Mouse (Mus musculus): ENCODE measurements around the gene Cc2d1a. TPM values are rescaled to one million over a fixed set of nuclear protein-coding genes. Genes with fewer than 3 reads are reported as not detected.

Cc2d1a gene
- total RNA-seq, 2 experiments from 2014 or later = 18.6 to 27.0 TPM

- DNase-seq = peak; percentile 99
Observed at GRCm38 (mm10) chr8:84104697-84105609, 42.8 kb downstream of the Cc2d1a start, which contains the start of gene Dcaf15. Gene Dcaf15, minus strand, starts transcription at chr8:84104768.

GRCm38 (mm10) chr8:84104221-84104620 is 43.5 kb downstream of the Cc2d1a start:
- peak; percentile 67 for DNase-seq

- DNase-seq = no peak
Observed at GRCm38 (mm10) chr8:84103601-84104000, 44.1 kb downstream of the Cc2d1a start.

- no peak for DNase-seq
Observed at GRCm38 (mm10) chr8:84101476-84102270, 46.1 kb downstream of the Cc2d1a start.

- DNase-seq = no peak
Observed at GRCm38 (mm10) chr8:84098376-84098775, 49.4 kb downstream of the Cc2d1a start.

DNA sequence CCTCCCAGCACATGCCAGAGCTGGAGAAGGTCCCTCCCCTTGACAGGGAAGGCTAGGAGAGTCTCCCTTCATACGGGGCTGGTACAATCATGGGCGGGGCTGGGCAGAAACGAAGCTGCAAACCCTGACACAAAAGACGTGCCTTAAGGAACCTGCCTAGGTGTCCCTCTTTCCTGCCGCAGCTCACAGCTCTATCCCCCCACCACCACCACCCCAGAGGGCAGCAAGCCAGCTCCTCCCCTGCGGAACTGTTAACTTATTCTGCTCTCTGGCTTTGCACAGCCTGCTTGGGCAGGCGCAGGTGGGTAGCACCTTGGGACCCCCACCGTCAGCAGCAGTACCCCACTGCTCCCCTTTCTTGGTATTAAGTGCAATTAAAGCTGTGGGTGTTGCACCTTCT is 51.7 kb downstream of the Cc2d1a start:
- no peak for DNase-seq

GRCm38 (mm10) chr8:84090585-84090984 is 57.2 kb downstream of the Cc2d1a start:
- peak; percentile 59 for DNase-seq

DNA sequence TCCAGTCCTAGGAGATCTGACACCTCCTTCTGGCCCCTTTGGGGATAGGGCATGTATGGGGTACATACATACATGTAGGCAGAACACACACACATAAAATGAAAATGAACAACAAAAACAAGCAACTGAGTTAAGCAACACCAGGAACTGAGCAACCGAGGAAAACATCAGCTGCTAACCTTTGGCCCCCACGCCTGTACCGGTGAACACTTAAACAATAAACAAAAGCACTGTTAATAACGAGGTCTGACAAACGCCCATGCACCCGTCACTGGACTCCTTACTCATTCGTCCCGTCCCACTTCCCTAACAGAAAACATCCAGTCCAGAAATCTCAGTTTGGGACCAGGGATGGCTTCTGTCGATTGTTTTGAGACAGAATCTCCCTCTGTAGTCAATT is 58.5 kb downstream of the Cc2d1a start:
- DNase-seq = no peak

- DNase-seq = no peak
Observed at GRCm38 (mm10) chr8:84087821-84088220, 59.9 kb downstream of the Cc2d1a start.

GRCm38 (mm10) chr8:84087156-84087555 is 60.6 kb downstream of the Cc2d1a start:
- no peak for DNase-seq

DNA sequence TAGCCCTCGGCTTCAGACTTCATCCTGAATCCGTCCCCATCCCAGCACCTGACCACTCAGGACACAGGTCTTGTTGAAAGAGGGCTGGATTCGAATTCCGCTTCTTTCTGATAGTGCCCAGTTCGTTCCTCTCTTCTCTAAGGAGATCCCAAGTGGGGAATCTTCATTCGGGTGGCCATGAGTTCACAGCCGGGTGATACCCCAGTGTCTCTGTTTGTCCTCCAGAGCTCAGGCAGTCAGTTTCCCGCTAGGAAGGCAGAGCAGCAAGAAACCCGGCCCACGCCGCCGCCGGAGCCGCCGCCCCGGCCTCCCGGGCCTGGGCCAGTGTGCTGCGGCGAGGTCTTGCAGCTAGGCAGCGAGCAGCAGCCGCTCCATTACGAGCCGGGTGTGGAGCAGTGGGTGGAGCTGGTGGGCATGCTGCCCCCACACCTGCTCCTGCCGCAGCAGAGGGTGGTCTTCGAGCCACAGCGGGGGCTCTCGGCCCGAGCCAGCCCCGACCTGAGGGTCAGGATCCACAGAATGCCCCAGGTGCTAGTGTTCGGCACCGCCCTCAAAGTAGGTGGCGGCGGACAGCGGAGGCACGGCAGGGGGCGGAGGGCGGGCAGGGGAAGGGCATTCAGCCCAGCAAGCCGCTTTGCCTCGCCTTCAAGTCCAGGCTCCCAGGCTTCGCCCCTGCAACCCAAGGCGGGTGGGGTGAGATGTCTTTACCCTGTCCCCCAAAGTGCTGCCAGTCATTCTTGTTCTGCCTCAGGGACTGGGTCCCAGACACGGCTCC is 63.2 kb downstream of the Cc2d1a start:
- no peak for DNase-seq

GRCm38 (mm10) chr8:84083829-84084241 is 63.9 kb downstream of the Cc2d1a start:
- DNase-seq = peak; percentile 74

Small RNA genes within 50 kb of the gene (microRNA-seq; reads per million reads assigned to microRNA genes)
- gene Gm25110 (not detected), gene Mir181c (1,860 reads per million, percentile 82 among the genes with 10 or more reads in this experiment), gene Mir181d (1,926 reads per million, percentile 83 among the genes with 10 or more reads in this experiment), gene Mir709 (not detected)

Other genes starting within 250 kb of the Cc2d1a start
- gene Adgrl1, start 247.8 kb downstream of the Cc2d1a start, total RNA-seq (2021) = 10 to 100 TPM; 48.7 to 60.4 TPM
- under 1 TPM; 0.51 to 0.88 TPM for gene Gm10644, start 192.7 kb downstream of the Cc2d1a start, total RNA-seq (2021)
- gene Asf1b, start 192.4 kb downstream of the Cc2d1a start, total RNA-seq (2021) = 10 to 100 TPM in 1 of 2 experiments, 1 to 10 TPM in 1; 9.2 to 12.1 TPM
- gene Prkaca, start 174.9 kb downstream of the Cc2d1a start, total RNA-seq (2021) = 100 to 1,000 TPM; 253 to 325 TPM
- gene Samd1, start 150.3 kb downstream of the Cc2d1a start, total RNA-seq (2021) = 10 to 100 TPM; 40.8 to 41.6 TPM
- under 1 TPM; 0.48 to 0.60 TPM for gene 1700067K01Rik, start 146.4 kb downstream of the Cc2d1a start, total RNA-seq (2021)
- gene 2210011C24Rik, start 135.8 kb downstream of the Cc2d1a start, total RNA-seq (2021) = under 1 TPM in 1 of 2 experiments, not detected in 1; 0.24 TPM
- gene Palm3, start 126.5 kb downstream of the Cc2d1a start, total RNA-seq (2021) = under 1 TPM; 0.57 to 0.70 TPM
- 1 to 10 TPM; 5.3 to 6.9 TPM for gene Il27ra, start 105.3 kb downstream of the Cc2d1a start, total RNA-seq (2021)
- under 1 TPM in 1 of 2 experiments, not detected in 1; 0.51 TPM for gene Rln3, start 102.9 kb downstream of the Cc2d1a start, total RNA-seq (2021)
- 1 to 10 TPM; 2.2 to 3.1 TPM for gene Gm10643, start 82.8 kb downstream of the Cc2d1a start, total RNA-seq (2021)
- gene Rfx1, start 81.1 kb downstream of the Cc2d1a start, total RNA-seq (2021) = 10 to 100 TPM; 12.4 to 14.7 TPM
- gene Dcaf15, start 43.2 kb downstream of the Cc2d1a start, total RNA-seq (2021) = 10 to 100 TPM; 17.7 to 20.6 TPM
- 1 to 10 TPM in 1 of 2 experiments, under 1 TPM in 1; 1.00 to 1.8 TPM for gene Podnl1, start 21.9 kb downstream of the Cc2d1a start, total RNA-seq (2021)
- under 1 TPM; 0.36 to 0.79 TPM for gene 4930432K21Rik, start 89 bp upstream of the Cc2d1a start, total RNA-seq (2021)
- 1 to 10 TPM in 1 of 2 experiments, under 1 TPM in 1; 0.96 to 2.3 TPM for gene Nanos3, start 37.3 kb upstream of the Cc2d1a start, total RNA-seq (2021)
- gene Zswim4, start 89.1 kb upstream of the Cc2d1a start, total RNA-seq (2021) = 10 to 100 TPM; 22.7 to 26.3 TPM
- gene D8Ertd738e, start 101.8 kb upstream of the Cc2d1a start, total RNA-seq (2021) = 100 to 1,000 TPM; 210 to 233 TPM
- 10 to 100 TPM; 28.0 to 34.4 TPM for gene Mri1, start 109.4 kb upstream of the Cc2d1a start, total RNA-seq (2021)
- gene Ccdc130, start 122.4 kb upstream of the Cc2d1a start, total RNA-seq (2021) = 10 to 100 TPM; 14.2 to 16.5 TPM
- 1 to 10 TPM; 5.3 to 9.5 TPM for gene Cacna1a, start 240.5 kb upstream of the Cc2d1a start, total RNA-seq (2021)

All from adrenal gland, postnatal 10 days (tissue).